Mouse (Mus musculus) spleen, adult 2 months (tissue): ENCODE measurements around the gene Olfr1033. TPM values are rescaled to one million over a fixed set of nuclear protein-coding genes. Genes with fewer than 3 reads are reported as not detected.
"Not testable (repeated sequence)": the region's sequence is repeated elsewhere in the genome, so short reads cannot be mapped to it uniquely, and the experiment has no call there.

Experiments
- DNase-seq, 2 experiments: peaks; one replicate each; pipeline versions ENCODE4 v3.0.0 to v3.0.0-alpha.2; 2012 to 2021; ENCODE audit warnings: low spot score in 2 of 2, low read depth in 1 of 2
- H3K27ac ChIP-seq: fragments of 200-500 bp; 2 replicates; pipeline ENCODE4 v1.5.1; 2012; ENCODE audit warnings: low read length, inconsistent platforms; ENCODE audit not compliant: insufficient read depth
- H3K27me3 ChIP-seq: fragments of 200-500 bp; 2 replicates; pipeline ENCODE4 v1.6.1; 2012; ENCODE audit warnings: mild to moderate bottlenecking, moderate library complexity, low read length, inconsistent platforms; ENCODE audit not compliant: control insufficient read depth, insufficient read depth
- H3K36me3 ChIP-seq: fragments of 200-500 bp; 2 replicates; pipeline ENCODE4 v1.6.1; 2012; ENCODE audit warnings: mild to moderate bottlenecking, low read length, inconsistent platforms; ENCODE audit not compliant: control insufficient read depth, insufficient read depth
- H3K4me1 ChIP-seq: fragments of 200-500 bp; 2 replicates; pipeline ENCODE4 v1.6.1; 2011; ENCODE audit warnings: inconsistent platforms; ENCODE audit not compliant: control insufficient read depth, insufficient read depth, insufficient read length
- H3K4me3 ChIP-seq: fragments of 200-500 bp; 2 replicates; pipeline ENCODE4 v1.5.1; 2011; ENCODE audit warnings: mild to moderate bottlenecking, inconsistent platforms; ENCODE audit not compliant: insufficient read depth, insufficient read length; ENCODE audit errors: extremely low read depth
- CTCF ChIP-seq: fragments of 200-500 bp; IDR thresholded peaks from 2 replicates; pipeline ENCODE4 v1.5.1; 2011; ENCODE audit warnings: mild to moderate bottlenecking, inconsistent platforms; ENCODE audit not compliant: insufficient read depth, insufficient read length, insufficient replicate concordance; ENCODE audit errors: extremely low read depth
- POLR2A ChIP-seq: fragments of 200-500 bp; IDR thresholded peaks from 2 replicates; pipeline ENCODE4 v1.6.1; 2011; ENCODE audit warnings: low read depth, low read length, inconsistent platforms
- WGBS: fragments of 180-500 bp; shearing (Covaris S2); methylation state at CpG from one replicate; pipeline ENCODE4 v1.1.7; 2018; 5-methylcytosine and 5-hydroxymethylcytosine counted together
- polyA plus RNA-seq: library from polyadenylated mRNA; depleted of rRNA; stranded (reverse); fragments of >200 nt; gene quantifications from 2 replicates; pipeline ENCODE4 v1.2.3, GENCODE M21; 2012; rRNA removed

The Olfr1033 gene
- polyA plus RNA-seq = 0.28 and 0.30 TPM in 2 replicates

GRCm38 (mm10) chr2:86020406-86020805 is at the start of gene Olfr1033:
TSS of gene Olfr1033 (plus strand) at chr2:86020633.
- not testable (repeated sequence) for H3K4me1 ChIP-seq, H3K4me3 ChIP-seq, DNase-seq, H3K27me3 ChIP-seq, H3K36me3 ChIP-seq, H3K27ac ChIP-seq
- WGBS = 3% methylated on average over 11 of the region's 11 CpGs

DNA sequence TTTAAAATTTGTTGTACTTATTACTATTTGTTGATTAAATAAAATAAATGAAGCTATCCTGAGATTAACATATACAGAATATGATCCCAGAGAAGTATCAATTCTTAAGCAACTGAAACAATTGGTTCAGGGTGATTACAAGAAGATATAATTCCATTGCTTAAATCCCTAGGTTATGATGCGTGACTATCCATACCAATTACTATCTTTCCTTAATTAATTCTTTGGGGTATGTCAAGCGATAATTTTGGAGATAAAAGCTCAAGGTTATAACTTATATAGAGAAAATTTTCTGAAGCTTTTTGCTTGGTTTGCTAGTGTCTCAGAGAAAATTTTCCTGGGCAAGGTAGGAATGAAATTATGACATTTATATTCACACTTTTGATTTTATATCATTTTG is 46.8 kb upstream of the Olfr1033 start, which contains the start of gene Olfr1029:
TSS of gene Olfr1029 (plus strand) at position 301 of the 400 bp plus-strand sequence.
- Histone ChIP-seq H3K4me3 (no peak within 1 kb of the TSS), H3K4me1 (no peaks in the 10 kb centered on the region), H3K27me3 (no peaks in the 10 kb centered on the region), H3K27ac (no peak within 1 kb of the TSS), H3K36me3 (no peaks in the 10 kb centered on the region)
- TF ChIP-seq CTCF = no peak
- DNase-seq = no peak
- 83% methylated on average over 2 of the region's 2 CpGs for WGBS

DNA sequence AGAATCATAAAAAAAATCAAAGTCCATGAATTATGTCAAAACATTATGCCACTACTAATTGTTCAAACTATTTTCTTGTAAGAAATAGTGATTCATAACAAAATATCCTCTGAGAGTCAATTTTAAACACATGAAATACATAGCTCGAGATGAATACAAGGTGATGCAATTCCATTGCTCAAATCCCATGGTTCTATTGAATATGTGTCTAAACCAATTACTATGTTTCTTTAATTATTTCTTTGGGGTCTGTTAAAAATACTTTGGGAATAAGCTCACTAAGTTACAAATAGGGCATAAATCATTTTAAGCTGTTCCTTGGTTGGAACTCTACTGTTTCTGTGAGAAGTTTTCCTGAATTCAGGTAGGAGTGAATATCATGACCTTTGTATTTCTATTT is 41.5 kb upstream of the Olfr1033 start, which contains the start of gene Olfr1030:
TSS of gene Olfr1030 (plus strand) at position 301 of the 400 bp plus-strand sequence.
- DNase-seq = no peak
- no peaks in the 10 kb centered on the region for H3K4me1 ChIP-seq
- WGBS = 66% methylated on average over 1 of the region's 1 CpGs
- no peaks in the 10 kb centered on the region for H3K27me3 ChIP-seq
- TF ChIP-seq POLR2A (no peak), CTCF (no peak)
- H3K27ac ChIP-seq = no peak within 1 kb of the TSS
- H3K4me3 ChIP-seq = no peak within 1 kb of the TSS
- H3K36me3 ChIP-seq = no peaks in the 10 kb centered on the region

GRCm38 (mm10) chr2:85990004-85990403 is 30.4 kb upstream of the Olfr1033 start, which contains the start of gene Olfr1031:
TSS of gene Olfr1031 (plus strand) at chr2:85990304.
- Histone ChIP-seq H3K27ac (no peak within 1 kb of the TSS), H3K4me1 (no peaks in the 10 kb centered on the region), H3K4me3 (no peak within 1 kb of the TSS), H3K27me3 (no peaks in the 10 kb centered on the region), H3K36me3 (no peaks in the 10 kb centered on the region)
- WGBS = 45% methylated on average over 3 of the region's 3 CpGs
- TF ChIP-seq POLR2A (no peak), CTCF (no peak)
- DNase-seq = no peak

DNA sequence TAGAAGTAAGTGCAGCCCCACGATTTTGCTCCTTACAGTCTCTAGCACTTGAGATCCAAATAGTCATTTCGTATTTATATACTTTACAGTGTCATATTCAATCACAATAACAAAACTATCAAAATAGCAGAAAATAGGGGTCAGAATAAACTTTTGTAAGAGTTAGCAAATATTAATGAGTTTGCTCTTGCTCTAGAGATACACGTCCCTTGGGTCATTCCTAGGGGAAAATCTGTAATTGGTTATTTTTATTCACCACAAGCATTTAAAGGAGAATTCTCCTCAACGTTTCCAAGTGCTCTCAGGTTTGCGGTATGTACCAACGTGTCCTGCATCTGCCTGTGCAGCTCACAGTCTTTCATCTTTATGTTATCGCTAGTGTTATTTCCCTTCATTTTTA is 15.2 kb upstream of the Olfr1033 start, which contains the start of gene Olfr1032:
TSS of gene Olfr1032 (plus strand) at position 301 of the 400 bp plus-strand sequence.
- 83% methylated on average over 7 of the region's 7 CpGs for WGBS
- H3K4me1 ChIP-seq = no peaks in the 10 kb centered on the region
- no peaks in the 10 kb centered on the region for H3K27me3 ChIP-seq
- H3K4me3 ChIP-seq = no peak within 1 kb of the TSS
- DNase-seq = no peak
- no peak within 1 kb of the TSS for H3K27ac ChIP-seq
- TF ChIP-seq POLR2A = no peak
- H3K36me3 ChIP-seq = no peaks in the 10 kb centered on the region

DNA sequence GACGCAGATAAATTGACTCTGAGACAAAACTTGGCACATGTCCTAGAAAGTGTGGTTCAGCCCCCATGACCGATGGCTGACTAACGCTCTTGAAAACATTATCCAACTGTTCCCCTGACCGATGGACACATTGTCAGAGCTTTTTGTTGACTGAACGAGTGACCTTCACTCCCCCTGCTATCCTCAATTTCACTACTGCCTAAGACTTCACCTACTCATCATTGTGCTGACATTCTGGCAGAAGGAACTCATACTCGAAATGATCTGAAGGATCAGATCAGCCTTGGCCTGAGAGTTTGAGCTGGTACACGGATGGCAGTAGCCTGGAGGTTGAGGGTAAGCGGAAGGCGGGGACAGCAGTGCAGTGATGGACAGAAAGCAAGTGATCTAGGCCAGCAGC is 1.1 kb downstream of the Olfr1033 start:
- 65% methylated on average over 6 of the region's 9 CpGs for WGBS
- H3K27ac ChIP-seq, H3K36me3 ChIP-seq, DNase-seq, H3K27me3 ChIP-seq, H3K4me1 ChIP-seq, H3K4me3 ChIP-seq: not testable (repeated sequence)

- H3K27me3 ChIP-seq = no peaks in the 10 kb centered on the region
- H3K4me3 ChIP-seq = no peak within 1 kb of the TSS
- TF ChIP-seq POLR2A (no peak), CTCF (no peak)
- H3K27ac ChIP-seq = no peak within 1 kb of the TSS
- no peak for DNase-seq
- H3K36me3 ChIP-seq = no peaks in the 10 kb centered on the region
- H3K4me1 ChIP-seq = no peaks in the 10 kb centered on the region
Measured at GRCm38 (mm10) chr2:86045561-86045960, 25.1 kb downstream of the Olfr1033 start, which contains the start of gene Olfr1034. TSS of gene Olfr1034 (plus strand) at chr2:86045861.

- not testable (repeated sequence) for H3K27me3 ChIP-seq
Measured at GRCm38 (mm10) chr2:86050777-86051176, 30.3 kb downstream of the Olfr1033 start.

GRCm38 (mm10) chr2:86063766-86064165 is 43.3 kb downstream of the Olfr1033 start:
- DNase-seq, H3K27ac ChIP-seq, H3K27me3 ChIP-seq, H3K36me3 ChIP-seq, H3K4me1 ChIP-seq, H3K4me3 ChIP-seq: not testable (repeated sequence)
- WGBS = 89% methylated on average over 2 of the region's 2 CpGs

More at GRCm38 (mm10) chr2:86050777-86051176, 30.3 kb downstream of the Olfr1033 start:
- not testable (repeated sequence) for DNase-seq, H3K36me3 ChIP-seq, H3K4me3 ChIP-seq, H3K27ac ChIP-seq, H3K4me1 ChIP-seq
